Mouse (Mus musculus) urinary bladder, postnatal 25 days (tissue): ENCODE measurements around the gene Olfr914.

Source experiments
- DNase-seq: peaks from one replicate; pipeline ENCODE4 v3.0.0; 2022; ENCODE audit warnings: low spot score

Gene Olfr914

DNA sequence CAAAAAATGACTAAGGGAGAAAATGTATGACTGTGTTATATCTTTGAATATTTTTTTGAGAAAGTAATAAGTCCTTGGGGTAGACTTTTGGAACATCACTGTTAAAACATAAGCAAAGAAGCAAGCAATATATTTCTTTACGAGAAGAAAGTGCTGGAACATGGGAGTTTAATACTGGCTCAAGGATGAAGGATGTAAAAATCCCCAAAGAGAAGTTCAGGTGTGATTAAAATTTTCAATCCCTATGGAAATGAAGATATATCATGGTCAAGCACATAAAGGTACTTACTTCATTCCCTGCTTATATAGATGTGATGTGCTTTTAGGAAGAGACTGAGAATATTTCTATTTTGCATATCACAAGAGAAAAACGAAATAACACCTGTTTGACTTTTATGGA is at the start of gene Olfr914:
TSS of gene Olfr914 (plus strand) at position 301 of the 400 bp plus-strand sequence.
- DNase-seq, result no peak

DNA sequence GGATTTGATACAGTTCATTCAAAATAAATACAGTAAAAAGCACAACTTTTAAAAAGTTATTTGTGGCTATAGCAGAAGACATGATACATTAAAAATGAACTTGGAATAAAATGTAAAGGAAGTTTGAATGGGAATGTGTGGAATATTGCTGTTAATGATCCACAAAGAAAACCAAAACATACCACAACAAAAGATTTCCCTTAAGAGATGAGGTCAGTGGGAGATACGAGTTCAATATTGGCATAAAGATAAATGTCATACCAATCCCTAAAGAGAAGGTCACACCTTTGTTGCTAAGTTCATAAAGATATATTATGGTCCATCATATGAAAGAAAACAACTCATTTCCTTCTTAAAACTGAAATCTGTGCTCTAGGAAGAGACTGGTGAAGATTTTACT is 25.0 kb upstream of the Olfr914 start, which contains the start of gene Olfr912:
TSS of gene Olfr912 (plus strand) at position 301 of the 400 bp plus-strand sequence.
- no peak for DNase-seq

DNA sequence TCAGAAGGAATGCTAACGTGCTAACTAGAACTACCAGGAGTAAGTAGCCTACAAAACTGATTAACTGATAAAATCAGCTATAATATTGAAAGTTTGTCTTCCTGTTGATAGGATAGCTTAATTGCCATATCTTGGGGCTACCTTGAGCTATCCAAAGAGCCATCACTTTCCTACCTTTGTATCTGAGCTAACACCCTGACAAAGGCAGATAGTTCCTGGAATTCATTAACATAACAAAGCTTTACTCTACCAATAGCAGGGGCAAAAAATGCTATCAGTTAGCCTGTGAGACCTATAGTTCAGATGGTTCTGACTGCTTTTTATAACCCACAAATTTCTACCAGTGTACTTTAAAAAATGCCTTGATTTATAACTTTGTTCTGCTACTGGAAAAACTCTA is 13.8 kb upstream of the Olfr914 start:
- DNase-seq, result no peak

DNA sequence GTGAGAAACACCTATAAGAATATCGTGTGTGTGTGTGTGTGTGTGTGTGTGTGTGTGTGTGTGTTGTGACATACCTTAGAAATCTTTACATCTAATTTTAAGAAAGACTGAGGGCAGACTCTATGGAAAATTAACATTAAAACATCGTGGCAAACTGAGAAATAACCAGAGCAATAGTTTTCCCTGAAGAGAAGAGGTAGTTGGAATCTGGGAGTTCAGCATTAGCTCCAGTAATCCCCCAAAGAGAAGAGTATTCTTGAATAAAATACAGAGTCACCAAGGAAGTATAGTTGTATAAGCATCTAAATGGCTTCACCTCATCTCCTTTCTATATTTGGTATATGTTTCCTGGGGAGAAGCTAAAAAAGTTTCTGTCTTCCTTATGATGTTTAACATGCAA is 12.4 kb upstream of the Olfr914 start, which contains the start of gene Olfr913:
TSS of gene Olfr913 (plus strand) at position 301 of the 400 bp plus-strand sequence.
- no peak for DNase-seq

DNA sequence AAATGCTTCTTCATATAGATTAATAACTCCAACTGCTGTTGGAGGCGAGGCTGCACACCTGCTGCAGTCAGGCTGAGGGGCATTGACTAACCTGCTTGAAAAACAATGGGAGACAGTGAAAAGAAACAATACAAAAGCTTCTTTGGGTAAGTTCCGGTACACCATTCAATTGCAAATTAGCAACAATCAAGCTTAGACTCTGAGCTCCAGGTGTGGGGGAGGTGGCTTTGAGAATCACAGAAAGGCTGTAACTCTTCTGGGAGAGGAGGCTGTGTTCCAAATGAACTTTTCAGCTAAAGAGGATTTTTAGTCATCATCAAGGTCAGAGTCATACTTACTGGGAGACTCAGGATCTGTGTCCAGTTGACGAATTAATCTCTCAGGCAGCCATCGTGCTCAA is 27.5 kb downstream of the Olfr914 start:
- no peak for DNase-seq

DNA sequence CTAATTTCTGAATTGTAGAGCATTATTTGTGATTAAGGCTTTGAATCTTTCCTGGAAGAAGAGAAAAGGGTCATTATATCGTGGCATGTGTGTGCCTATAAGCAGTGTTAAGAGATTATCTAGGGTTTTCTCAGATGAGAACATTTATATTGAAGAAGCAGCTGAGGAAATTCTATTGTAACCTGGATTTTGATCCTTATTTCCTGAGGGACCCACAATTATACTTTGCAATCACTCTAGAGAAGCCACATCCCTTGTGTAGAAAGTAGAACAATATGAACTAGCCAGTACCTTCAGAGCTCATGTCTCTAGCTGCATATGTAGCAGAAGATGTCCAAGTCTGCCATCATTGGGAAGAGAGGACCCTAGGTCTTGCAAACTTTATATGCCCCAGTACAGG is 54.9 kb downstream of the Olfr914 start, which contains the start of gene Olfr916:
TSS of gene Olfr916 (minus strand) at position 101 of the 400 bp plus-strand sequence.
- DNase-seq, result no peak
